Mouse (Mus musculus) kidney, postnatal 14 days (tissue): ENCODE results near the gene Eng.

ENCODE experiments used
- DNase-seq: peaks from one replicate; pipeline ENCODE4 v3.0.0; 2022; ENCODE audit warnings: mixed read lengths

The Eng gene

DNA sequence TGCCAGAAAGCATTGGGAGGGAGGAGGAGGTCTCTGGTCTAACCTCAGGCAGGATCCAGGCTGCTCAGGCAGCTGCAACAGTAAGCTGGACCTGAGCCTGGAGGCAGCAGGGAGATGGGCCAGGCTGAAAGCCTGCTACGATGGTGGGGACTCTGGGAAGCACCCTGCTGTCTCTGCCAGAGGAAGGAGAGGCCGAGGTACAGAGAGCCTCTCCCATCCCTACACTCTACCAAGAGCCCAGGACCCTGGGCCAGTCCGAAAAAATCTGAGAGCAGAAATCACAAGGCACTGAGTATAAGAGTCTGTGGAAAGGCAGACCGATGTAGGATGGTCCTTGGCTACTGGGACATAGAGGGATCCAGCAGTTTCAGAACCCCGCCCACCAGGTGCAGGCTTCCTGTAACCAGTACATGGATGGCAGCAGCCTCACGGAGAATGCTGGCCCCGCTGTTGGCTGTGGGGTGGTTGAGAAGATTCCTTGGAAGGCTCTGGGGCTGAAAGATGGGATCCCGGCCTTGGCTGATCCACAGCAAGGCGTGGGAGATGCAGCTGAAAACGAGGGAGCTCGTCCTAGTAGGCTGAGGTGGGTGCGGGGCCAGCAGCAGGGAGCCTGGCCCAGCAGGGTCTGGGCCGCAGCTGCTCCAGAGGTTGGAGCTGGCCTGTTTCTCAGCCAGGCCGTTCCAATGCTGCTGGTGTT is 36.5 kb downstream of the Eng start:
- no peak for DNase-seq

DNA sequence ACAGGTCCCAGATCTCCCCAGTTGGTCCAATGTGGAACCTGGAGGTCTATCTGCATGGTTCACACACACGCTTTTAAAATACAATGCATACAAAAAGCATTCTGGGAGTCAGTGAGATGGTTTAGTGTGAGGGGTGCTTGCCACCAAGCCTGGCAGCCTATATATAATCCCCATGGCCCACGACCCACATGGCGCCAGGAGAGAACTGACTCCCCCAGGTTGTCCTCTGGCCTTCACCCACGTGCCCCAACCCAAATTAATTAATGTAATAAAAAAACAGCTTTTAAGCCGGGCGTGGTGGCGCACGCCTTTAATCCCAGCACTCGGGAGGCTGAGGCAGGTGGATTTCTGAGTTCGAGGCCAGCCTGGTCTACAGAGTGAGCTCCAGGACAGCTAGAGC is 37.3 kb downstream of the Eng start:
- DNase-seq, result no peak

DNA sequence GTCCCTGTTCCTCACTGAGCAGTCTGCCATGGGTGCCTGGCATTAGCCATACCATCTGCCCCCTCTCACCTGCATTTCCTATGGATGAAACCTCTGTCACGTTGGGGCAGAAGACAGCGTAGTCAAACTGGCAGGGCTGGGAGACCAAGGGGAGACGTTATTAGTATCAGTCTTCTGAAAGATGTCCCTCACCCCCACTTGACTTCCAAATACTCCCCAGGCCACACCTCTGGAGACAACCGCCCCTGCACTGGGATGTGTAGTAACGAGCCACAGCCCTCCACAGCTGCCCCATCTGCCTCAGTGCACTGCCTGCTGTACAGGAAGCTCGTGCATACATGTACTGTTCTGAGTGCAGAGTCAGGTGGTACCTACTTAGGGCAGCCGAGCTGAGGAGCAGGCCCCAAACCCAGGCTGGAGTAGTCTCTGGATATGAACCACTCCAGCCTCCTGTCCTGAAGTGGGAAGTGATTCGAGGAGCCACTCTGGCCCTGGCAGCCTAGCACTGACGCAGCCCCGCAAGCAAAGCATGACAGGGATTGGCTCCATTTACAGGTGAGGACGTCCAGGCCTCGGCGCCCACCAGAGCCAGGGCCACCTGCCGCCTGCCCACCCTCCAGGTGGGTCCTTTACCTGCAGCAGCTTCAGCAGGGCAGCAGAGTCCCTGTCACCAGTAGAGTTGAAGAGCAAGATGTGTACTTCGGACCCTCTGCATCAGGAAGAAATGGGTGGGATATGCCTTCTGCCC is 38.5 kb downstream of the Eng start:
- DNase-seq, result no peak

DNA sequence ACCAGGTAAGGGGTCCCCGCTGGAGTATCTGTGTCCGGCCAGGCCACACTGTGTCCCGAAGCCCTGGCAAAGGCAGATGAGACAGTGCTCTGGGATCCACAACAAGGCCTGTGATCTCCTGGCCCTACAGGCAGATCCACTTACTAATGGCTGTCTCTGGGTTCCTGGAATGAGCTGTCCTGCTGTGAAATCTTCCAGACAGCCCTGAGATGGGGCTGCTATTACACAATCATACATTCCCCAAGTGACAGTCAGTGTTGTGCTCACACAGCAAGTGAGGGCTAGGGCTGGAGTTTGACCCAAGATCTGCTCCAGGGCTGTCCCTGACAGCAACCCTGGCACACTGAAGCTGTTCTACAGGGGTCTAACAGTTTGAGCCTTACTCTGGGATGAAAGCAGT is 39.4 kb downstream of the Eng start:
- DNase-seq, result no peak

DNA sequence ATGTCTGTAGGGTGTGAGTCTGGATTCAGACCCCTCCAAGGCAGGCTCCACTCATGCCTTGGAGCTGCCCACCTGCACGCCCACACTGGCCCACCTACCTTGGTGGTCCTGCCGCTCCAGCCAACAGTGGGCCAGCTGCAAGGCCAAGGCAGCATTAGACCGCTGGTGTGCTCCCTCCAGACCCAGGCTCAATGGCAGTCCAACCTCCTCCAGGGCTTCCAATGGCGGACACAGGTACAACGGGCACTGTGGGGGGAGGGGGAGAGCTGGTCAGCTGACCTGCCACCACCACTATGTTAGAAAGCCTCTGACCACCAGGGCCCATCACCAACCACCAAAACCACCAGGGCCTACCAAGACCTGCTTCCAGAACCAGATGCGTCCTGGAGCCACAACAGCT is 40.2 kb downstream of the Eng start:
- DNase-seq, result no peak

DNA sequence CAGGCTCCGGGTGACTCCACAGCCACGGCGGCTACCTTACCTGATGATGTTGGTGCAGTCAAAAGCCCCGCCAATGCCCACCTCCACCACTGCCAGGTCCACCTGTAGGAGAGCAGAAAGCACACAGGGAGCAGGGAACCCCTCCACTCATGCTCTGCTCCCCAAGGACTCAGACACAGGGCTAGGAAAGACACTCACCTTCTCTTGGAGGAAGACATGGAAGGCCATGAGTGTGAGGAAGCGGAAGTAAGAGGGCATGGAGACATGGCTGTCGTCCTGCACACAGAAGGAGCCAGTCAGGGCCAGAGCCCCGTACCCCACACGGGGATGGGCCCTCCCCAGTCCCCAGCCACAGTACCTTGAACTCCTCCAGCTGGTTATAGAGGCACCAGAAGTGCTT is 41.2 kb downstream of the Eng start:
- DNase-seq, result no peak

DNA sequence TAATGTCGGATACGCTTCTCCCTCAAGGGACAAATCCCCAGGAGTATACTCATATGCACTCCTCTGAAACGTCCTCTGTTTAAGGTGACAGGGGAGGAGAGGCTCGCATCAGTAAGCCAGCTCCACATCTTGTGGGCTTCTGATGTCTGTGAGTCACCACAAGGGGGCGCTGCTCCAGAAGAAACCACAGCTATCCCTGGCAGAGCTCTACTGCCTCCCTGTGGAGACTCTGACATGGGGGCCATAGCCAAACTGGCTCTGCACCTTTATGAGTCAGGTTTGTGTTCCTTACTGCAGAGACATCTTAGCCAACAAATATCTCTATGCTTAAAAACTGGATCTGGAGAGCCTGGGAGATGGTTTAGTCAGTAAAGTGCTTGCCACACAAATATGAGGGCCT is 43.0 kb downstream of the Eng start:
- peak; percentile 93 for DNase-seq

DNA sequence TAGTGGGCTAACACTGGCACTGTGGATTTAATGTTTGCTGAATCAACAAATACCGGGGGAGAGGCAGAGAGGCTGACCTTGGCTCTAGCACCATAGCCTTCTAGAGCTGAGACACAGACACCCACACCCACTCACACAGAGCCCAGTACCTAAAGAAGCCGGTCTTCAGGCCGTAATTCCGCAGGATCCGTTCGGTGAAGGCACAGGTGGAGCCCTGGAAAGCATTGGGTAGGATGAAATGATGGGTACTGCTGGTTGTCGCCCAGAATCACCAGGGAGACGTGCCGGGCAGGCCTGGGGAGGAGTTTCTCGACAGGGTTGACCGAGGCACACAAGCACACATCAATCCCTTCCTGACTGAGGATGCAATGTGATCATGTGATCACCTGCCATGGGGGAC is 44.6 kb downstream of the Eng start:
- DNase-seq, result no peak

DNA sequence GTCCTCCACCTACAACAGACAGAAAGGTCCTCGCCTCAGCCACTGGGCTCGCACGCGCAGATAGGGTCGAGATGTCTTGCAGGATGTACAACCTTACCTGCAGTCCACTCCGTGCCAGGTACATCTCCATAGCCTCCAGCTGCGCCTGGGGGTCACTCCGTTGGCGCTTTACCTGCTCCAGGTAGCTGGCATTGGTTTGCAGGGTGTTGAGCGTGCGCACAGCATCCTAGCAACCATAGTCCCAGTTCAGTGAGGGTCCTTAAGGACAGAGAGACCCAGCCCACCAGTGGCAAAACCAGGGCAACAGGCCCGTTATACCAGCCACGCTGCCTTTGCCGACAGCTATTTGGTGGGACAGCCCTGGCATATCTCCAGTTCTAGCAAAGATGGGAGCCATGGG is 46.1 kb downstream of the Eng start:
- no peak for DNase-seq

DNA sequence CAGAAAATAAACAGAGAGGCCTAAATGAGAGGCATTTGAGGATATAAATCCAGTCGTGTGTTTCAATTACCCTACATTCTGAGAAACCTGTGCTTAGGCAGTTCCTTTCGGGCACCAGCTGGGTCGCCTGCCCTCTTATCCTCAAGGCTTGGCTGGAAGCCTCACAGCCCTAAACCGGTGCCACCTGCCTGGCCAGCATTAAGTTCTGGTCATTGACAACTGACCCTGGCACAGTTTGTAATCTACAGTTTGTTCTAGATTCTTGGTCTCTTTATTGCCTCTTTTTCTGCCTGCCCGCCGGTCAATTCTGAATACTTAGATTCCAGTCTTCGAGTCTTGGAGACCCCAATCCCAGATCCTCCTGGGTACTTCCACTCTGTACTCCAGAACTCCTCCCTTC is 46.9 kb downstream of the Eng start:
- DNase-seq, result peak; percentile 65

DNA sequence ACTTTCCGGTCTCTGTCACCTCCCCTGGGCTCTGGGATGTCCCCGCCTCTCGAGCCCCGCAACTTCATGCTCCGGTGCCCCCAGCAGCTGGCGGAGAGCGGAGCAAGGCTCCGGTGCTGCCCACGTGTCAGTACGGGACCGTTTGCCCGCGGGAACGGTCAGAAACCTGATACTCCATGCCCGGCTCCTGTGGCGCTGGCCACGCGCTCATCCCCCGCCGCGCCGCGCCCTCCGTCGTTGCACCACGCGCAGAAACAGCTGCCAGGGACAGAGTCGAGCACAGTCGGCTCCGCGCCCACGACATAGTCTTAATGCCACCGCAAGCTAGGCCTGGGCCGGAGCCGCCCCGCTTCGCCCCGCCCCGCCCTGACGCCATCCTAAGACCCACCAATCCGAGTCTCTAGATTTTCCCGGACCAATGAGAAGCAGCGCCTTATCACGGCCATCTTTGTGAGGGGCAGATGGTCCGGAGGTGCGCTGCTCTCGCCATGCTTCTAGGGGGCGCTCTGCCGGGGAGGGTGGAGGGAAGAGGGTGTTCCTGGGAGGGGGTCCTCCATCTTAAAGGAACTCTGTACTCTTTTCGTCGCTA is 47.5 kb downstream of the Eng start:
- peak; percentile 97 for DNase-seq

DNA sequence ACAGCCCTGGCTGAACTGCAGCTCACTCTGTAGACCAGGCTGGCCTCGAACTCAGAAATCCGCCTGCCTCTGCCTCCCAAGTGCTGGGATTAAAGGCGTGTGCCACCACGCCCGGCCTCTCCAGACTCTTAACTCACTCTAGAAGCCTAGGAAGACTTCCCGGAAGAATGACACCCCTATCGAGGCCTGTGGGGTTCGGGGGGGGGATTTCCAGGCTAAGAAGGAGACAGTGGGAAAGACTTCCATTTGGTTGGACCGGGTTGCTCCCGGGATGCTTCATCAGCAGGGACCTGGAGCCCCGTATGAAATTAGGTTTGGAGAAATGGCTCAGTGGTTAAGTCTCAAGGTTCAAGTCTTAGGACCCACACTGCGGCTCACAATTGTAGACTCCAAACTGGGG is 48.3 kb downstream of the Eng start:
- DNase-seq, result no peak

DNA sequence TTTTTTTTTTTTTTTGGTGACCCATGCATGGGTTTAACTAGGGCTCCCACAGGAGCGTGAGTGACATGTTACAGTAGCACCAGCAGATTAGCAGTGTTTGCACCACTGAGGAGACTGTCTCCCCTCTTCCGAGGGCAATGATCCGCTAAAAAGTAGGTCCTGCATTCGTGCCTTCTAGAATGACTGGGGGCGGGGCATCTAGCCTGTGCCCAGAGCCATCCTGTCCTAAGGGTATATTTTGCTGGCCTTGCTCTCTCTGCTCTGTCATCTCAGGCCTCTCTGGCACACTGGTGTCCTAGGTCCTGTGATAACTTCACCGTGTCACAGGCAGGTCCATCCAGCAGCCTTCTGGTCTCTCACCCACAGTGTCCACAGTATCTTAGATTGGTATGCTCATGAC is 53.3 kb downstream of the Eng start:
- no peak for DNase-seq

DNA sequence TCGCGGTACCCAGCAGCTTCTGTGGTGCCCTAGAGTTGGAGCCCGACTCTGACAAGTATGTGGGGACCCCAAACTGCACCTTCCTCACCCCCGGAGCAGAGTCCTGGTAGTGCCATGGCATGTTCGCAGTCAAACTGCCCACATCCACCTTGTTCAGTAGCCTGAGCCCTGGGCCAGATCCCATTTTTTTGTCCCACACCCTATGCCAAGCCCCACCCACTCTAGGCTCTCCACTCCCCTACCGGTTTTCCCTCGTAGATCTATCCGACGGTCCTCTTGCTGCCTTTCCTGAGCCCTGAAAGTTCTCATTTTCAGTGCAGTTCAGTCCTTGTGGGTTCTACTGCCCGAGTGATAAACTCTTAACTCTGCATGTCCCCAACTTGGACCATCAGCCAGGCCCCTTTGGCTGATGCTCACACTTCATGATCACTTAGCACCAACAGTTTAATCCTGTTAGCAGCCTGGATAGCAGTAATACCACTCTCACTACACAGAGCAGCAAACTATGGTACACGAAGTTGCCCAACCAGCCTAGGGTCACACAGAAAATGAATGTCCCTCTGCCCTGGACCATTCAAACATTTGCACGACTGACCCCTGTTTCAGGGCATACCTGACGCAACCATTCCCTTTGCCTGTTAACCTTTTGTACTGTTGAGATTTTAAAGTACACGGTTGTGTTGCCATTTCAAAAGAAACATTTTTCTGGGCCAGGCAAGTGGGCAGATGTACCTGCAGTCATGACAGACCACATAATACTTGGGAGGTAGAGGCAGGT is 54.8 kb downstream of the Eng start:
- DNase-seq, result no peak

DNA sequence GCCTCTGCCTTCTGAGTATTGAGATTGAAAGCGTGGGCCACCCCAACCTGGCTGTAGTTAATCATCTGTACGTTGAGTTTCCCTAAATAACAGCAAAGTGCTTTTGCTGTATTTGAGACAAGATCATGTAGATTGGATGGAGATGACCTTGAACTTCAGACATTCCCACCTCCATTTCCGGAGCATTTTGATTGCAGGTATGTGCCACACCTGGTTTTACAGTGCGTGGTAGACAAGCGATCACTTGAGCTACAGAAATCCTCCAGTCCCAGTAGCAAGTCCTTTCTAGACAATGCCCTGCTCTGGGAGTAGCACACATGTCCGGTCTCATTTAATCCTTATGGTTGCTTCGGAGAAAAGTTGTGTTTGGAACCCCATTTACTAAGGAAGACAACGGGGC is 56.7 kb downstream of the Eng start:
- no peak for DNase-seq

DNA sequence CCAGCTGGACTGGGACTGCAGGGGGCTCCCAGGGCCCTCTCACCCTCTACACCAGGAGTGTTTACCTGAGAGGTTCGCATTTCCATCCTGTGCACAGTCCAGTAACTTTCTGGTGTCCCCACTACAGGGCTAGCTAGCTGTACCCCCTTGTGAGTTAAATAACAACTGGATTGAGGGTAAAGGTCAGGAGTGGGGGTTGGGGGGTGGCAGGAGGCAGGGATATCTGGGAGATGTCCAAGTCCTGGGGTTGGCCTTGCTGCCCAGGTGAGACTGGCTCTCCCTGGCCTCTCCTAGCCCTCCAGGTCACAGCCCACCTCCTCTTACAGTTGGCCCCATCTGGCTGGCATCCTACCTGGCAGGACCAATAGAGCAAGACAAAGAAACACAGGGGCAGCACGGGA is 57.6 kb downstream of the Eng start, which contains the start of gene Fpgs:
TSS of gene Fpgs (minus strand) at position 125 of the 401 bp plus-strand sequence.
- peak; percentile 90 for DNase-seq

DNA sequence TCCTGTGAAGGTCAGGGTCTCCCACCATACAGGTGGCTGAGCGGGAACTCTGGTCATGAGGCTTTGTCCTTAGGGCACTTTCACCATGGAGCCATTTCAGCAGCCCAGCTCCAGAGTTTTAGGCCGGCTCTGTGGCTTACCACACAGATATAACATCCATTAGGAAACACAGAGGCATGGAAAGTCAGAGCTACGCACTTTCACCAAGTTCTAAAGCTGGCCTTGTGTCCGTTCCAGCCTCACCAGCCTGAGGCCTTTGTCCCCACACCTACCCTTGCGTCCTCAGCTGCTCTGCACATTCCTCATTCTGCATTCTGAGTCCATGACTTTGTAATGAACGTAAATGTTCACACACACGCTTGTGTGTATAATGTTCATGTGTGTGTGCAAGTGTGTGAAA is 58.6 kb downstream of the Eng start:
- DNase-seq, result no peak

DNA sequence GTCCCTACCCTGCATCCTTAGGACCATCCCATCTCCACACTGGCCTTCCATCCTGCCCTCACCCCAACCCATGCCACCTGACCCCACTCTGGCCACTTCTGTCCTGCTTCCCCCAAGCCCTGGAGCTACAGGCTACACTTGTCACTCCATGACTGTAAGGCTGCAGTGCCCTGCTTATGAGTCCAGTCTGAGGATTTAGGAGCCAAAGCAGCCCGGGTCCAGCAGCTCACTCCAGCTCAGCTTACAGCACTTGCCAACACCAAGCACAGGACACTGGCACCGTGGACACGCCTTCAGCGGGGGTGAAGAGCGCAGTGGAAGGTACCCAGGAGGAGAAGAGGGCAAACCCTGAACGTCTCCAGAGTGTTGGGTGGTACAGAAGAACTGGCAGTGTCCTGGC is 60.6 kb downstream of the Eng start:
- DNase-seq, result no peak

DNA sequence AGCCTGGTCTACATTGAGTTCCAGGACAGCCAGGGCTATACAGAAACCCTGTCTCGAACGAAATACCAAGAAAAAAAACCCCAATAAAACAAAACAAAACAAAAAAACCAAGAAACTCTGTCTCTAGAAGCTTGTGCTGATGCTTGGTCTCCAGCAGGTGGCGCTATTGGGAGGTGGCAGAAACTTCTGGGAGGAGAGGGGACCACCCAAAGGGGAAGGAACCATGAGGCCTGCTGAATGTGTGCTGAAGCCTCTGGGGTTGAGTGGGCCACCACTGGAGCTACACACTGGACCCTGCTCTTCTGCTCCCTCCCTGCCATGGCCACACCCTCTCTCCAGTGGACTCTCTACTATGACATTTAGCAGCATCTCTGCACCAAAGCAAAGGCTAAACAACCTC is 62.2 kb downstream of the Eng start:
- DNase-seq, result no peak

DNA sequence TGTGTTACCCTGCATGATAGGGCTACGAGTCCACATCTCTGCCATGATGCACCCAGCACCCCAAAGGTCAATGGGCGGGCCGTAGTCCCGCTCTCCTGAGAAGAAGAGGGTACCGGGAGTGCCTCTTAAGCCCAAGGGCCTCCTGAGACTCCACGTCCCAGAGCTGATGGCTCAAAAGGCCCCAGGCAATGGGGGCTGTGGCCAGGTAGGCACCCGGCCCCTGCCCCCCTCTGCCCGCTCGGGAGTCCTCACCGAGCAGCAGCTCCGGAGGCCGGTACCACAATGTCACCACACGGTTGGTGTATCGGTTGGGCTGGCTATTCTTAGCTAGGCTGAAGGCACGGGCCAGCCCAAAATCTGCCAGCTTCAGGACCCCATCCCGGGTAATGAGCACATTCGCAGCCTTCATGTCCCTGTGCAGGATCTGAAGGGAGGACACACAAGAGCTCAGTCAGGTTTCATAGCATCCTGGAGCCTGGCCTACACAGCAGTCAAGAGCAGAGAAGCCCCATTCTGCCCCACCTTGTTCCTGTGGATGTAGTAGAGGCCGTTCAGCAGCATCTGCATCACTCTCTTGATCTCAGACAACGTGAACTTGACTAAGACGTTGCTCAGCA is 63.2 kb downstream of the Eng start:
- no peak for DNase-seq

DNA sequence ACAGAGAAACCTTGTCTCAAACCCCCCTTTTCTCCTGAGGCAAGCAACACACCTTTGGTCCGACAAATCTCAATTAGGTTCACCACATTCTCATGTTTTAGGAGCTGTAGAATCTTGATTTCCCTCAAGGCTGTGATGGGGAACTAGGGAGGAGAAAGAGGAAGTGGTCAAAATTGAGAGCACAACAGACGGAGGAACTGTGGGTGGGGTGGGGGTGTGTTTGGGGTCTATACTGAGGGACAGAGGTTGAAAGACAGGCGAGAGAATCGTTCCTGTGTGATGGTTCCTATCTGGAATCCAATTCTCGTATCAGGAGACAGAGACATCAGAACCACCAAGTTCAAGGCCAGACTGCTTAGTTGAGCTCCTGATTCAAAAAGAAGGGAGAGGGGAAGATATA is 64.0 kb downstream of the Eng start:
- DNase-seq, result no peak

DNA sequence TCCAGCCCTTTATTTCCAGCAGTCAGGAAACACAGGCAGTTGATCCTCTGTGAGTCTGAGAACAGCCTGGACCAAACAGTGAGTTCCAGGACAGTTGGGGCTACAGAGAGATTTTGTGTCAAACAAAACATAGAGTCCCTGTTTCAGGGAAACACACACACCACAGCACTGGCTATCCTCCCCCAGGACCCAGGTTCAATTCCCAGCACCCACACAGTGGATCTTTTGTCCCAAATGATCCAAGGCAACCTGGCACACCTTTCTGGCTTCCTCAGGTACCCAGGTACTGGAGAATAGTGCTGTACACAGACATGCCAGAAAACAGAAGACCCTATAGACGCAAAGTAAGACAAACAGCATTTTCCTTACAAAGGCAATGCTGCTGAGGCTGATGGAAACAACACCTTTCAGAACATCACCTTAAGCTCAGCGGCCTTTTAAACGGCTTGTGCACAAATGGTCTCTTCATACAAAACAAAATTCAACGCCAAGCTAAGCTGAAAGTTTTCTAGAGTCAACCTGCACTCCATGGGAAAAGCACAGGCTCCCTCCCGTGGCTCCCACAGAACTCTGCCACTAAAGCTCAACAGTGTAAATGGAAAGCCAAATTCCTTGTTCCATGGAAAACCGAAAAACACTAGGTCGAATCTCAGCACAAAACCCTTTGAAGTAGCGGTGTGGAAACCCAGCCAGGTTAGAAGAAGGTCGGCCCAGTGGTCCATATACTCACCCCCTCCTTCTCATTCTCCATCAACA is 65.1 kb downstream of the Eng start:
- DNase-seq, result no peak
